Mouse (Mus musculus): ENCODE results near the gene Gcnt2.

- TF ChIP-seq POLR2A (IDR thresholded peaks at IDR 0.05; ENCODE audit: control insufficient read depth, extremely low read depth, insufficient read depth, low read length, poor library complexity): no peak
- TF ChIP-seq CTCF (IDR thresholded peaks at IDR 0.05; ENCODE audit: borderline replicate concordance, control insufficient read depth, extremely low read depth, insufficient read depth, low read length, poor library complexity): no peak
These were observed 44.5 kb downstream of the Gcnt2 start for GRCm38 (mm10) chr13:40904080-40904479.

Data from thymus, adult 2 months (tissue).